Mouse (Mus musculus) ES-Bruce4 (cell line): ENCODE results near the gene Tent4a.

Source experiments
- CTCF ChIP-seq: IDR thresholded peaks from one replicate; pipeline ENCODE4 v1.8.1; 2011; ENCODE audit warnings: low read depth, low read length
- EP300 ChIP-seq: IDR thresholded peaks from 2 replicates; pipeline ENCODE4 v1.6.1; 2011; ENCODE audit warnings: low read depth, low read length; ENCODE audit not compliant: insufficient read depth
- POLR2A ChIP-seq: IDR thresholded peaks from one replicate; pipeline ENCODE4 v1.8.1; 2011; ENCODE audit warnings: low read length; ENCODE audit not compliant: insufficient read depth

- TF ChIP-seq CTCF (no peak), POLR2A (no peak), EP300 (no peak)
These were observed 15.3 kb downstream of the Tent4a start for GRCm38 (mm10) chr13:69519137-69519536.
